Mouse (Mus musculus) embryonic facial prominence, embryonic 14.5 days (tissue): ENCODE data around the gene Ulk2. TPM values are rescaled to one million over a fixed set of nuclear protein-coding genes. Genes with fewer than 3 reads are reported as not detected.

ENCODE experiments used
- polyA plus RNA-seq: library from polyadenylated mRNA; unstranded; fragments of >200 nt; fragmentation: Nextera tagmentation; extraction: Ambion mirVana; gene quantifications from 2 replicates; pipeline ENCODE4 v1.2.1, GENCODE M21; 2014

The Ulk2 gene
- polyA plus RNA-seq, 1 experiment from 2014 or later = 26.4 TPM

Other genes with a start within 250 kb of the Ulk2 start
- gene Grap, start 201.8 kb downstream of the Ulk2 start, polyA plus RNA-seq = 8.2 and 8.6 TPM in 2 replicates
- 2.2 and 3.7 TPM in 2 replicates for gene Fam83g, start 171.0 kb downstream of the Ulk2 start, polyA plus RNA-seq
- gene Slc5a10, start 134.2 kb downstream of the Ulk2 start, polyA plus RNA-seq = 0.13 TPM in 1 of 2 replicates, not detected in the other
- 24.2 and 27.3 TPM in 2 replicates for gene Prpsap2, start 93.0 kb downstream of the Ulk2 start, polyA plus RNA-seq
- gene Akap10, start 75.2 kb upstream of the Ulk2 start, polyA plus RNA-seq = 12.6 and 17.9 TPM in 2 replicates
- gene Specc1, start 101.7 kb upstream of the Ulk2 start, polyA plus RNA-seq = 10.4 and 13.5 TPM in 2 replicates